Mouse (Mus musculus) liver, embryonic 14.5 days (tissue): ENCODE measurements around the gene Ric8a.
"Not testable (repeated sequence)": the region's sequence is repeated elsewhere in the genome, so short reads cannot be mapped to it uniquely, and the experiment has no call there.

Source experiments
- CTCF ChIP-seq: IDR thresholded peaks from 2 replicates; pipeline ENCODE4 v1.5.1; 2016; ENCODE audit warnings: antibody characterized with exemption, low read depth, control low read depth
- EP300 ChIP-seq: IDR thresholded peaks from 2 replicates; pipeline ENCODE4 v1.6.1; 2016; ENCODE audit warnings: antibody characterized with exemption, low read depth

DNA sequence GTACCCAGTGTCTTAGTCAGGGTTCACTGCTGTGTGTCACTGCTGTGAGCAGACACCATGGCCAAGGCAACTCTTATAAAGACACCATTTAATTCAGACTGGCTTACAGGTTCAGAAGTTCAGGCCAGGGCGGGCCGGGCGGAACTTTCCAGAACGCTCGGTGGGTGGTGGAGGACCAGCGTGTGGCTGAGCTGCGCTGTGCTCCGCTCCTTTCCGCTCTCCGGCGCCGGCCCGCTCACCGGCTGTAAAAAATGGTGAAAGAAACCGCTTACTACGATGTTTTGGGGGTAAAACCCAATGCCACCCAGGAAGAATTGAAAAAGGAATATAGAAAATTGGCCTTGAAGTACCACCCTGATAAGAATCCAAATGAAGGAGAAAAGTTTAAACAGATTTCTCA, 33.9 kb downstream of the Ric8a start:
- TF ChIP-seq CTCF, EP300: not testable (repeated sequence)
